Mouse (Mus musculus): ENCODE measurements around the gene Tuba1a.
"Not testable (repeated sequence)": the region's sequence is repeated elsewhere in the genome, so short reads cannot be mapped to it uniquely, and the experiment has no call there.

The Tuba1a gene

DNA sequence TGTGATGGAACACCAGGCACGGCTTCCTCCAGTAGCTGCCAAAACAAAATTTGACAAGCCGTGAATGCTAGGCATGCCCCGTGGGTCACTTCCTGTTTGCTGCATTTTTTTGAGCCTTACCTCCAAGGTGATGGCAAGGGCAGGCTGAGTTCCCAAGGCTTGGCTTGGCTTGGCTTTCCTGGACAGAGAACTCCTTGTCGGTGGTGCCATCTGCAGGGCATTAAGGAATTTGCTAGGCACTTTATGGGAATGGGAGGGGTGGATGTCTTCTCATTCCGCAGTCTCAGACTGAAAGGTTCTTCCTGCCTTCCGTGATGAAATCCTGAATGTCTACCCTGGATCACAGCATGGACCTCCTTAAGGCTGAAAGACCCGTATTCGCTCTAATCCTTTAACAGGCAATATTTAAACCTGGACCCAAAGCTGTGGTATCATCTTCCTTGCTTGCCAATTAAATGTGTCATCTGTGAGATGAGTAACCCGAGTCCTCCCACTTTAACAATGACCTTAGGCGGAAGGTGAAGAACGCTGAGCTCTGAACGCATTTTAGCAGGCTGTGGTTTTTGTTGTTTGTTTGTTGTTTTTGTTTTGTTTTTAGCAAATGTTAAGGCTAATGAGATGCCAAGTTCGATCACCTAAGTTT lies 24.8 kb downstream of the Tuba1a start:
- peak; percentile 37 to 64 for DNase-seq (ENCODE audit: low spot score in 2 of 2)

GRCm38 (mm10) chr15:98927566-98927965 lies 25.9 kb downstream of the Tuba1a start:
- DNase-seq (ENCODE audit: low spot score in 2 of 2): no peak

GRCm38 (mm10) chr15:98924682-98925081 lies 28.8 kb downstream of the Tuba1a start:
- DNase-seq (ENCODE audit: low spot score in 2 of 2): no peak

DNA sequence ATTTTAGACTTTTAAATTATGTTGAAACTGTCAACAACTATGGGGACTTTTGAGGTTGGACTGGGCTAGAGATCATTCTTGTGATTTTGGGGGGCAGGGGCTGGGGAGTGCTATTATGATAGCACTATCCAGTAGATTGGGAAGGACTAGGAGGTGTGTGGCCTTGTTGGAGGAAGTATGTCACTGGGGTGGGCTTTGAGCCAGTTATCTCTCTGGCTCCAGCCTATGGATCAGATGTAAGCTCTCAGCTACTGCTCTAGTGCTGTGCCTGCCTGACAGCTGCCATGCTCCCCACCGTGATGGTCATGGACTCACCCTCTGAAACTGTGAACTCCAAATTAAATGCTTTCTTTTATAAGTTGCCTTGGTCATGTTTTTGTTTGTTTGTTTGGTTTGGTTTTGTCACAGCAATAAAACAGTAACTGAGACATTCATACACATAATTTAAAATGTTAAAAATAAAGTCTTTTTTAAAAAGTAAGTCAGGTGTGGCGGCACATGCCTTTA lies 30.4 kb downstream of the Tuba1a start:
- no peak for DNase-seq (ENCODE audit: low spot score in 2 of 2)

GRCm38 (mm10) chr15:98922581-98922980 lies 30.9 kb downstream of the Tuba1a start:
- no peak for DNase-seq (ENCODE audit: low spot score in 2 of 2)

DNA sequence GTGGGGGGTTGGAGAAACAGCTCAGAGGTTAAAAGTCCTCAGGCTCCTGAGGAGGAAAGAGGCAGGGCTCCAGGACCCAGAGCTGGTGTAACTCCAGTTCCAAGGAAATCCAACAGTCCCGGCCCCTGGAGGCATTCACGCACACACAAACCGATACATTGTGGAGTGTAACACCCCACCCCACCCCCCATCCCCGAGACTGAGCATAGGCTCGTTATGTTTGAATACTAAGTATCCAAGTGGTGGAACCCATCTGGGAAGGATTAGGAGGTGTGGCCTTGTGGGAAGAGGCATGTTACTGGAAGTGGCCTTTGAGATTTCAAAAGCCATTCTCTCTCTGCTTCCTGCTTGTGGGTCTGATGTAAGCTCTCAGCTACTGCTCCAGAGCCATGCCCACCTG lies 32.0 kb downstream of the Tuba1a start:
- no peak for DNase-seq (ENCODE audit: low spot score in 2 of 2)

DNA sequence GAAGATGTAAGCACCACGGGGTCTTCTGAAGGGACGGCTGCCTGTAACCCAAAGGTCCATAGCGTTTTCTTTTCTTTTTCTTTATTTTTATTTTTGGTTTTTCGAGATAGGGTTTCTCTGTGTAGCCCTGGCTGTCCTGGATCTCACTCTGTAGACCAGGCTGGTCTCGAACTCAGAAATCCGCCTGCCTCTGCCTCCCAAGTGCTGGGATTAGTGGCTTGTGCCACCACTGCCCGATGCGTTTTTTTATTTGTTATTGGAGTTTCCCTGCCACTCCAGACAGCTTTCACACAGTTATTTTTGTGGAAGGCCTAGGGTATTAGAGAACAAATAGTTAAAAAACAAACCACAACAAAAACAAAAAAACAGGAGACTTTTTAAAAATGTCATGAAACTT lies 35.0 kb downstream of the Tuba1a start:
- DNase-seq (ENCODE audit: low spot score in 2 of 2): not testable (repeated sequence)

DNA sequence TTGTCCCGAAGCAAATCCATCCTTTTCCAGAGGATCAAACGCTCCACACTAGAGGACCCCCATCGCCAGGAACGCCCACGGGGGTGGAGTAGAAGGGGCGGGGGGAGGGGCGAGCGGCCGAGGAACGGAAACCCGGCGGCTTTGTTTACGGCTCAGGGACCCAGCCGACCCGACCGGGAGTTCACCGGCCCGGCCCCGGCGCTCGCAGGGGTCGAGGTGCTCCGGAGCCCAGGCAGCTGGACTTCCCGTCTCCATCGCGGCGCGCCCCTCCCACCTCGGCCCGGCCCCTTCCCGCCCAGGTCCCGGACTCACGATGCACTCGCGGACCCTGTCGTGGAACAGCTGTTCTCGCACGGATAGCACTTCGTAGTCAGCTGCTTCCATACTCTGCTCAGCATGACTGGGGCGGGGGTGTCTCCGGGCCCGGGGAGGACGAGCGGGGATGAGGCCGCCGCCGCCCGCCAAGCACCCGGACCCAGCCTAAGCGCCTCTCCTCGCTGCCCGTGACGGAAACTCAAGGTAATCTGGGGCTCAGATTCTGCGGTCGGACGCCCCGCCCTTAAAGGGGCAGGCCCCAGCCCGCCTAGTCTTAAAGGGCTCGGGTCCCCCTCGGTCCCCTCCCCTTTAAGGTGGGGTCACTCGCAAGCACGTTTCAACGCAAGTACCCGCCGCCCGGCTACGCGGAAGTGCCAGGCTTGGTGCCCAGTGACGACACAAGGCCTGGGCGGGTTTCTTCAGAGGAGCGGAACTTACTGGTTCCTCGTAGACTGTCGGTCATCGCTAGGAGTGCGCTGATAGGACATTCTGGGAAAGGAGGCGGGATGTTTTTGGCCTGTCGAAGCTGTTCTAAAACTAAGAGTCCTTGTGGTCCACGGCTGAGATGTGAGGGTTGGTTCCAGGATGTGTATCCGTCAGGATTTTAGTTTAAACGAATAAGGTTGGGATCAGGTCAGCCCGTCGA lies 35.7 kb downstream of the Tuba1a start, which contains the start of gene Lmbr1l:
Gene Lmbr1l (minus strand): TSS at position 694 of the 961 bp plus-strand sequence.
- peak; percentile 95 to 100 for DNase-seq (ENCODE audit: low spot score in 2 of 2)

DNA sequence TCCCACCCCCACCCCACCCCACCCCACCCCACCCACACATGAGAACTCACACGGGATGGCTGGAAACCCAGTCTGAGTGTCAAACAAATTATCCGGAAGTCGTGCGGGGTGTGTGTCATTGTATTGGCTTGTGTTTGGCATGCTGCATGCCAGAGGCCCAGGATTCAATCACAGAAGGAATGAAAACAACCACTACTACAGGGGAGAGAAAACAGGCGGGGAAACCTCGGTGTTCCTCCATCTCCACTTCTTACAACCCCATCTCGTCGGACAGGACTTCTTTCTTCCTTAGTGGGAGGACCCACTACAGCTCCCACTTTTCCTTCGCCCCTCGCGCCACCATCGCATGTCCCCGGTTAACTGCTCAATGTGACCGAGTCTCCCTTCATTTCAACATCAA lies 36.4 kb downstream of the Tuba1a start:
- no peak for DNase-seq (ENCODE audit: low spot score in 2 of 2)

DNA sequence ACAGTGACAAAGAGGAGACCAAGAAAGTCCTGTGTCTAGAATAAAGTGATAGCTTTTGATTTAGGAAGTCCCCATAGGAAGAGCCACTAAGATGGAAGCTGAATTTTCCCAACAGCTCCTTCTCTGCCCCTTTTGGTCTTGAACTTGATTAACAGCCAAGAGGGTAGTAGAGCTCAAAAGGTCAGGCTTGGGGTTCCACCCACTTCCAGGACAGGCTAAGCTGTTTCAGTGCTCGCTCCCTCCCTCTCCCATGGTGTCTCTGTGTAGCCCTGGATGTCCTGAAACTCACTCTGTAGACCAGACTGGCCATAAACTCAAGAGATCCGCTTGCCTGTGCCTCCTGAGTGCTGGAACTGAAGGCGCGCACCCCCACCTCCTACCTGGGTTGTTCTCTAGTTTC lies 37.5 kb downstream of the Tuba1a start:
- DNase-seq (ENCODE audit: low spot score in 2 of 2): no peak

DNA sequence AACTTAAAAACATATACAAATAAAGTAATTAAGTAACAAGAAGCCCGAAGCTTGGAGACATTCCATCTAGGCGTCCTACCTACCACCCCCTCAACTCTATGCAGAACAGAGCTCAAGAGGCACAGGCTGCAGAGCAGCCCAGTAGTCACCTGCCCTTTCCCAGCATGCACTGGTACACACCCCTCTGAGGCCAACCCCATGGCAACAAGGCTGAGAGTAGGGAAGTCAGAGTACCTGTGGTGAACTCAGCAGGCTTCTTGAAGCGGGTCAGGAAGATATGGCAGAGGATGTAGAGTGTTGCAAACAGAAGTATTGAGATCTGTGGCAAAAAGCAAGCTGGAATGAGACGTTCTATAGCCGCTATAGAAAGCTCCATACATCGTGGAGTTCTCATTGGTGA lies 38.6 kb downstream of the Tuba1a start:
- no peak for DNase-seq (ENCODE audit: low spot score in 2 of 2)

- no peak for DNase-seq (ENCODE audit: low spot score in 2 of 2)
These were observed 48.8 kb downstream of the Tuba1a start for GRCm38 (mm10) chr15:98904692-98905091.

DNA sequence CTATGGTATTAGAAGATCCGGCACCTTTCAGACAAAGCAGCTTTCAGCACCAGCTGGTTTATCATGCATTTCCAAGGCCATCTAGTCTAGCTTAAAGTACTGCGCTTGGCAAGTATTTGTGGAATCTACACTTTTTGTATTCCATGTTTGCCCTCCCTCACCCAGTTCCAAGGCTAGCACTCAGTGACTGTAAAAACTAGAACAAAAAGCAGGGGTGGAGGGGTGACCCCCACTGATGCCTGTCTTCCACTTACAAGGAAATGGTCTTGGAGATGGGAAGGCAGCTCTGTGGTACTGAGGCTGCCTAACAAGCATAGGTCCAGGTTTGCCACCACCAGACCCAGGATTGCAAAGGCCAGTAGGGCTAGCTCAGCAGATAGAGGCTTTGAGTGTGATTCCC lies 50.9 kb downstream of the Tuba1a start:
- no peak for DNase-seq (ENCODE audit: low spot score in 2 of 2)

GRCm38 (mm10) chr15:98901530-98901929 lies 52.0 kb downstream of the Tuba1a start:
- no peak for DNase-seq (ENCODE audit: low spot score in 2 of 2)

Data from urinary bladder, adult 18-20 months (tissue).